Mouse (Mus musculus): ENCODE data around the gene Adcy9. TPM values are rescaled to one million over a fixed set of nuclear protein-coding genes. Genes with fewer than 3 reads are reported as not detected.
A peak's percentile ranks its signal among the peaks of the same experiment; 100 is the strongest.

The Adcy9 gene
- total RNA-seq (2015; ENCODE audit: low replicate concordance) (0.19 and 1.5 TPM in 2 replicates), total RNA-seq (2017; ENCODE audit: low replicate concordance) (1.2 and 3.1 TPM in 2 replicates)

GRCm38 (mm10) chr16:4420298-4421054, at the start of gene Adcy9:
TSS of gene Adcy9 (minus strand) at chr16:4420498.
- peak; percentile 85 for ATAC-seq (replicated peaks; ENCODE audit: low FRiP score, poor library complexity, severe bottlenecking)

- ATAC-seq (replicated peaks; ENCODE audit: low FRiP score, poor library complexity, severe bottlenecking) = no peak
Measured at GRCm38 (mm10) chr16:4469599-4470352, 49.5 kb upstream of the Adcy9 start.

- ATAC-seq (replicated peaks; ENCODE audit: low FRiP score, poor library complexity, severe bottlenecking) = no peak
Measured at GRCm38 (mm10) chr16:4464529-4465089, 44.3 kb upstream of the Adcy9 start.

- ATAC-seq (replicated peaks; ENCODE audit: low FRiP score, poor library complexity, severe bottlenecking) = no peak
Measured at GRCm38 (mm10) chr16:4457927-4458326, 37.6 kb upstream of the Adcy9 start.

- ATAC-seq (replicated peaks; ENCODE audit: low FRiP score, poor library complexity, severe bottlenecking) = no peak
Measured at GRCm38 (mm10) chr16:4456391-4456790, 36.1 kb upstream of the Adcy9 start.

GRCm38 (mm10) chr16:4455693-4456092, 35.4 kb upstream of the Adcy9 start:
- ATAC-seq (replicated peaks; ENCODE audit: low FRiP score, poor library complexity, severe bottlenecking) = no peak

GRCm38 (mm10) chr16:4454563-4454962, 34.3 kb upstream of the Adcy9 start:
- no peak for ATAC-seq (replicated peaks; ENCODE audit: low FRiP score, poor library complexity, severe bottlenecking)

GRCm38 (mm10) chr16:4449418-4449817, 29.1 kb upstream of the Adcy9 start:
- no peak for ATAC-seq (replicated peaks; ENCODE audit: low FRiP score, poor library complexity, severe bottlenecking)

- no peak for ATAC-seq (replicated peaks; ENCODE audit: low FRiP score, poor library complexity, severe bottlenecking)
Measured at GRCm38 (mm10) chr16:4448235-4448634, 27.9 kb upstream of the Adcy9 start.

GRCm38 (mm10) chr16:4446395-4446794, 26.1 kb upstream of the Adcy9 start:
- ATAC-seq (replicated peaks; ENCODE audit: low FRiP score, poor library complexity, severe bottlenecking) = no peak

- no peak for ATAC-seq (replicated peaks; ENCODE audit: low FRiP score, poor library complexity, severe bottlenecking)
Measured at GRCm38 (mm10) chr16:4444378-4444777, 24.1 kb upstream of the Adcy9 start.

- ATAC-seq (replicated peaks; ENCODE audit: low FRiP score, poor library complexity, severe bottlenecking) = no peak
Measured at GRCm38 (mm10) chr16:4439302-4440066, 19.2 kb upstream of the Adcy9 start.

- no peak for ATAC-seq (replicated peaks; ENCODE audit: low FRiP score, poor library complexity, severe bottlenecking)
Measured at GRCm38 (mm10) chr16:4436738-4437137, 16.4 kb upstream of the Adcy9 start.

- no peak for ATAC-seq (replicated peaks; ENCODE audit: low FRiP score, poor library complexity, severe bottlenecking)
Measured at GRCm38 (mm10) chr16:4435371-4435770, 15.1 kb upstream of the Adcy9 start.

GRCm38 (mm10) chr16:4431841-4432240, 11.5 kb upstream of the Adcy9 start:
- ATAC-seq (replicated peaks; ENCODE audit: low FRiP score, poor library complexity, severe bottlenecking) = no peak

GRCm38 (mm10) chr16:4431013-4431412, 10.7 kb upstream of the Adcy9 start:
- ATAC-seq (replicated peaks; ENCODE audit: low FRiP score, poor library complexity, severe bottlenecking) = no peak

GRCm38 (mm10) chr16:4430232-4430631, 9.9 kb upstream of the Adcy9 start:
- ATAC-seq (replicated peaks; ENCODE audit: low FRiP score, poor library complexity, severe bottlenecking) = no peak

GRCm38 (mm10) chr16:4425658-4426234, 5.4 kb upstream of the Adcy9 start:
- ATAC-seq (replicated peaks; ENCODE audit: low FRiP score, poor library complexity, severe bottlenecking) = no peak

GRCm38 (mm10) chr16:4423613-4424012, 3.3 kb upstream of the Adcy9 start:
- no peak for ATAC-seq (replicated peaks; ENCODE audit: low FRiP score, poor library complexity, severe bottlenecking)

- no peak for ATAC-seq (replicated peaks; ENCODE audit: low FRiP score, poor library complexity, severe bottlenecking)
Measured at GRCm38 (mm10) chr16:4422991-4423390, 2.7 kb upstream of the Adcy9 start.

All from erythroblast, adult 5-6 weeks (primary cell).